Mouse (Mus musculus) E14TG2a.4 (cell line): Measurements from ENCODE around the gene Vcl.

ENCODE experiments used
- CTCF ChIP-seq: conservative IDR thresholded peaks from 2 replicates; pipeline ENCODE4 v1.5.1; 2014; ENCODE audit warnings: low read length
- NANOG ChIP-seq: IDR thresholded peaks from 2 replicates; pipeline ENCODE4 v1.6.1; 2014; ENCODE audit warnings: borderline replicate concordance, low read length, mixed read lengths
- POU5F1 ChIP-seq: IDR thresholded peaks from 2 replicates; pipeline ENCODE4 v1.6.1; 2014; ENCODE audit warnings: low read length, borderline replicate concordance

DNA sequence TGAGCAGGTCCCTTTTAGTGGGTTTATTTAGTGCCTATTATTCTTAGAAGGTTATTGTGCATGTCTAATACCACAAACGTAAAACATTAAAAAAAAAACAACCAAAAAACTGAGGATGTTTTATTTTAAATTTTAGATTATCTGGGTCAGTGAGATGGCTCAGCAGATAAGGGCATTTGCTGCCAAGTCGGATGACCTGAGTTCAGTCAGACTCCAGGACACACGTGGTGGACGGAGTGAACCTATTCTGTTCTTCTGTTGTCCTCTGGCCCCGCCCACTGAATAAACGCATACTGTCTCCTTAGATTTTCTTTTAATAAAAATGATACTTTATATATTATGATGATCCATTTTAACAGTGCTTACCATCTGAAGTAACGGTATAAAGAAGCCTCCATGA is 124.4 kb downstream of the Vcl start:
- TF ChIP-seq CTCF (no peak), POU5F1 (no peak), NANOG (no peak)
